Mouse (Mus musculus) hindbrain, embryonic 13.5 days (tissue): Measurements from ENCODE around the gene Dock4. TPM values are rescaled to one million over a fixed set of nuclear protein-coding genes. Genes with fewer than 3 reads are reported as not detected.
A peak's percentile ranks its signal among the peaks of the same experiment; 100 is the strongest.

Source experiments
- ATAC-seq: fragments of 200-750 bp; cut with Nextera tagmentation; 2 replicates; pipeline ENCODE4 v1.8.0; 2017; ENCODE audit warnings: moderate TSS enrichment; ENCODE audit not compliant: low FRiP score
- H3K27ac ChIP-seq: fragments of 300-500 bp; sonication (generic); 2 replicates; pipeline ENCODE4 v1.5.1; 2015; ENCODE audit warnings: inconsistent platforms, mild to moderate bottlenecking, moderate library complexity
- H3K27me3 ChIP-seq: fragments of 300-500 bp; sonication (generic); 2 replicates; pipeline ENCODE4 v1.6.1; 2015; ENCODE audit warnings: mild to moderate bottlenecking, inconsistent platforms
- H3K36me3 ChIP-seq: fragments of 300-500 bp; sonication (generic); 2 replicates; pipeline ENCODE4 v1.6.1; 2015; ENCODE audit warnings: mild to moderate bottlenecking, inconsistent platforms
- H3K4me1 ChIP-seq: fragments of 300-500 bp; sonication (generic); replicated peaks from 2 replicates; pipeline ENCODE4 v1.6.1; 2015; ENCODE audit warnings: inconsistent platforms
- H3K4me2 ChIP-seq: fragments of 300-500 bp; sonication (generic); 2 replicates; pipeline ENCODE4 v1.6.1; 2015; ENCODE audit warnings: inconsistent platforms, mild to moderate bottlenecking, moderate library complexity
- H3K4me3 ChIP-seq: fragments of 300-500 bp; sonication (generic); 2 replicates; pipeline ENCODE4 v1.5.1; 2015; ENCODE audit warnings: mild to moderate bottlenecking, inconsistent platforms
- H3K9ac ChIP-seq: fragments of 300-500 bp; sonication (generic); 2 replicates; pipeline ENCODE4 v1.6.1; 2015; ENCODE audit warnings: mild to moderate bottlenecking, inconsistent platforms
- H3K9me3 ChIP-seq: fragments of 300-500 bp; sonication (generic); 2 replicates; pipeline ENCODE4 v1.6.1; 2016; ENCODE audit warnings: inconsistent platforms
- WGBS: fragments of 180-500 bp; shearing (Covaris S2); methylation state at CpG from one replicate; pipeline ENCODE4 v1.1.7; 2015; 5-methylcytosine and 5-hydroxymethylcytosine counted together
- polyA plus RNA-seq: library from polyadenylated mRNA; unstranded; fragments of >200 nt; fragmentation: Nextera tagmentation; extraction: Ambion mirVana; gene quantifications from 2 replicates; pipeline ENCODE4 v1.2.1, GENCODE M21; 2015

Gene Dock4
- polyA plus RNA-seq, 1 experiment from 2014 or later: 43.4 TPM

DNA sequence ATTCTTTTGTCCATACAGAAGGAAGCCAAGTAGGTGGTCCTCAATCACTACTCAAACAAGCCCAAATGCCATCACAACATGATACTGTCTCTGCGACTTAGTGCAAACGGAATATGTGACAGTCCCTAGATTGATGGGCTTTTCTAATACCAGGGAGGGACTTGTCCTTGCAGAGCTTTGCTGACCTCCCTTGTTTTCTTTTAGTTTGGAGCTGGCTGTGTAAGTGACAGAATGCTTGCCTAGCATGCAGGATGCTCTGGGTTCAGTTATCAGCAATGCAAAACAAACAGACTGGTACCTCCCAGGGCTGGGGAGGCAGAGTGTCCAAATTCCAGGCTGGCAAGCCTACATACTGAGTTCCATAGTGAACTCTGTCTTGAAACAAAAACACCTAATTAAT lies 7.7 kb upstream of the Dock4 start:
- Histone ChIP-seq H3K9ac (no peak overlapping the region), H3K27me3 (no peaks in the 10 kb centered on the region), H3K4me2 (no peak overlapping the region), H3K36me3 (no peaks in the 10 kb centered on the region), H3K4me3 (no peak overlapping the region), H3K9me3 (no peaks in the 10 kb centered on the region), H3K4me1 (peaks cover 14% of the 10 kb centered on the region), H3K27ac (no peak overlapping the region)
- no peak for ATAC-seq
- WGBS: 14% methylated on average over 2 of the region's 2 CpGs

DNA sequence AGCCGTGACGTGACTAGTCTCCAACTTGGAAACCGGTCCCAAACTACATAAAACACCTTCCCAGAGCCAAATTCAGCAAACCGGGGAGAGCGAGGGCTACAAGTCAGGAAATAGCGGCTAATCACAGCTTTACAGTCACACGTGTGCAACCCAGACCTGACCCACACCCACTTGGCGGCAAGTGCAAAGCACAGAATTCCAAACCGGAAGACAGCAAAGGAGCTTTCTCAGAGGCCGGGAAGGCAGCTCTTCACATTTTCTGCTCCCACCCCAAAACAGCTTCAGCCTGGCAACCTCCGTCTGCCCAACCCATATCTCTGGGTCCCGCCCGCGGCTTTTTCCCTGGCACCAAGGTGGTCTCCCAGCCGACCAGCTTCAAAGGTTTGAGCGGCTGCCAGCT lies 546 bp upstream of the Dock4 start:
- H3K9me3 ChIP-seq: no peaks in the 10 kb centered on the region
- peak overlapping the region; percentile 77 for H3K4me2 ChIP-seq
- WGBS: 1% methylated on average over 16 of the region's 16 CpGs
- H3K4me3 ChIP-seq: peak overlapping the region; percentile 62
- peaks cover 24% of the 10 kb centered on the region for H3K4me1 ChIP-seq
- no peaks in the 10 kb centered on the region for H3K27me3 ChIP-seq
- H3K36me3 ChIP-seq: no peaks in the 10 kb centered on the region
- ATAC-seq: peak; percentile 14
- peak overlapping the region; percentile 40; the same call in 1 of the 2 replicates for H3K27ac ChIP-seq
- H3K9ac ChIP-seq: peak overlapping the region; percentile 74

DNA sequence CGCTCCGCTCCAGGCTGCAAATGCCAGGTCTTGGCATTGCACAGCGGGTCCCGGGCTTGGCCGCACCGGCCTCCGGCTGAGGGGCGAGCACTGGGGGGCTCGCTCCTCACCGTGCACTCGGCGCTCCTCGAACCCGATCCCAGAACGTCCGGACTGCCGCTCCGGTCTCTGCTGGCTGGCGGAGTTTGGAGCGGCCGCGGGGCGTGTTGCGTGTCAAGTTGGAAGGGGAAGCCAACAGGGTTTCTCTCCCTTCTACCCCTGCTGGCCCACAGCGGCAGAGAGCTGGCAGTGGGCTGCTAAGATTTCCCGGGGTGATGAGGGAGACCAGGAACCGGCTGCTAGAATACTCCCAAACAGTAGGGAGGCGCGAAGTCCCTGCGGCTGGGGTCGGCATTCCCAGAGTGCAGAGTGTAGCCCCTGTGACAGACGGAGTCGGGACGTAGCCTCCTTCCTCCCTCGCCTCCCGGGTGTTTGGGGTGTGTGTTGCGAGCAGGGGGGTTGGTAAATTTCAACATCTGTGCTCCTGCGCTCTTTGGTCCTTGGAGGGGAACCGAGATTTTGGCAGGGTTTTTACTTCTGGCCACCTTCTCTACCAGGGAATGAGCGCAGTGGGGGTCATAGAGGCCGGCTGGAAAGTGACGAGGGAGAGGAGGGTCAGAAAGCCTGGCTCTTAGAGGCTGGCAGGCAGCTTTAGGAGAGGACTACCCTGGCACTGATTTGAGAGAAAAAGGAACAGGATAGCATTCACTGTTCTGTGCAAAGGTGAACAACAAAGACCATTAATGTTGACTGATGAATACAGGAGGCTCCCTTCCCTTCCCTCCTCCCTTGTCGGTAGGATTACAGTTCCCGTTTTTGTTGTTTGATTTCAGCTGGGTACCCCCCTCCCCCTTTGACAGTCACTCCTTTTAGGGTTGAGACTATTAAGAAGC lies 964 bp downstream of the Dock4 start:
- H3K4me2 ChIP-seq: peak overlapping the region; percentile 70
- peak overlapping the region; percentile 62 for H3K4me3 ChIP-seq
- WGBS: under 1% methylated on average over 44 of the region's 44 CpGs

DNA sequence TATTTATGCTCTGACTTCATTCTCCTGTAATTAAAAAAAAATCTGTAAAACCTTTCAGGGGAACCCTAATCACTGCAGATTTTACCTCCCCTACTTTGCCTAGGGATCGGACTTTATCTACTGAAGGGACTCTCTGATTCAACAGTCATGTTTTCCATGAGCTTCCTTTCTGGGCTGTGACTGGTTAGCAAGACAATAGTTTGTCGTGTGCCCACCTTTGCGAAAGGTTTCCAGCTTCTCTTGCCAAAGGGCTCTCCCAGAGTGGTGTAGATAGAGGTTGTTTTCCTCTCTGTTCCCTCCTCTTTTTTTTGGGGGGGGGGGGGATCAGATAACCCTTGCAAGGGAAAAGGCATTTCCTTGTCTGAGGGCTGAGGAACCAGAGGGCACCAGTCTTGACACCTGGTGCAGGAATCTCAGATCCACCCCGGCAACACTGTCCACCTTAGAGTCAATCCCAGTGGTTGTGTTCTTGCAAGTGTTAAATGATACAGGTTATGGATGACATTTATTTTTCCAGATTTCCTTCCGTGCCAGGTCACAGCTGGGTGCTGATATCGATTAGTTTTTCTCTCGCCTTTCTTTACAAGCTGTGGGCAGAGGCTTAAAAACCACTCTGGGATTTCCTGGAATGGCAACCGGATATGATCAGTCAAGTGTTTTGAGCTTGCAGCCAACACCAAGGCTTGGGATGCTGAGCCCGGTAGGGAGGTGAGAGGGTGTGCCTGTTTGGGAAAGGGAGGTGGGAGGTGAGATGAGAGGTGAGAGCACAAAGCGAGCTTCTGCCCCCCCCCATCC lies 2.0 kb downstream of the Dock4 start:
- 12% methylated on average over 10 of the region's 10 CpGs for WGBS
- no peaks in the 10 kb centered on the region for H3K27me3 ChIP-seq
- peak overlapping the region; percentile 62 for H3K4me3 ChIP-seq
- no peaks in the 10 kb centered on the region for H3K36me3 ChIP-seq
- ATAC-seq: no peak
- H3K4me1 ChIP-seq: peaks cover 27% of the 10 kb centered on the region
- peak overlapping the region; percentile 84 for H3K9ac ChIP-seq
- peak overlapping the region; percentile 70 for H3K4me2 ChIP-seq
- H3K27ac ChIP-seq: peak overlapping the region; percentile 97
- no peaks in the 10 kb centered on the region for H3K9me3 ChIP-seq

More for the DNA sequence above, 964 bp downstream of the Dock4 start:
- no peaks in the 10 kb centered on the region for H3K27me3 ChIP-seq
- peak; percentile 12 for ATAC-seq
- peaks cover 27% of the 10 kb centered on the region for H3K4me1 ChIP-seq
- H3K27ac ChIP-seq: peak overlapping the region; percentile 97
- no peaks in the 10 kb centered on the region for H3K9me3 ChIP-seq
- peak overlapping the region; percentile 84 for H3K9ac ChIP-seq
- H3K36me3 ChIP-seq: no peaks in the 10 kb centered on the region

DNA sequence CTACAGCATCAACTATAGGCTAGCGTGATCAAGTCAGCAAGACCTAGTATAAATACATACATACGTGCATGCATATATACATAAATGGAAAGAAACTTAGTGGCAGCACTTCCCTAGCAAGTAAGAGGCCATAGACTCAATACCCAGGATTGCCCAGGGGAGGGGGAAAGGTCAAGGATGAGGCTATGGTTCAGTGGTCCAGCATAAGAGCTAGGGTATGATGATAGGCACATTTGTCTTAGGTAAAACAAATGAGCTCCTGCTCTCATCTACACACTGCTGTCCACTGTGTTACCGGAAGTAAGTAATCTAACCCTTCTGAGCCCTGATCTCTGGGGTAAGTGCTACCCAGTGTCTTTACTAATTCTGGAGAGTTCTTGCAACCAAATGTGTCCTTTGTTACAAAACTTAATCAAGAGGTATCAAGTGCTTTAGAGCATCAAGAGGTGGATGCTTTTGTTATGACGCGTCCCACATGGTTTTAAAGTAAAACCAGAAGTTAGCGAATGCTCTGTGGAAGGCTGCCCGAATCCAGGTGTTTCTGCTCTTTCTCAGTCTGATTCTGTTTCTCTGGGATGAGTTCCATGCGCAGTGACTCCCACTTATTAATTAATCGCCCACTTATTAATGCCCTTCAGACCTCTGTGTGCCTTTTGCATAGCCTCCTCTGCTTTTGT lies 3.5 kb downstream of the Dock4 start:
- Histone ChIP-seq H3K36me3 (no peaks in the 10 kb centered on the region), H3K4me2 (peak overlapping the region; percentile 40), H3K9ac (no peak overlapping the region), H3K9me3 (no peaks in the 10 kb centered on the region), H3K4me3 (no peak overlapping the region), H3K27ac (no peak overlapping the region), H3K27me3 (no peaks in the 10 kb centered on the region), H3K4me1 (peaks cover 27% of the 10 kb centered on the region)
- ATAC-seq: no peak
- WGBS: 77% methylated on average over 9 of the region's 9 CpGs

DNA sequence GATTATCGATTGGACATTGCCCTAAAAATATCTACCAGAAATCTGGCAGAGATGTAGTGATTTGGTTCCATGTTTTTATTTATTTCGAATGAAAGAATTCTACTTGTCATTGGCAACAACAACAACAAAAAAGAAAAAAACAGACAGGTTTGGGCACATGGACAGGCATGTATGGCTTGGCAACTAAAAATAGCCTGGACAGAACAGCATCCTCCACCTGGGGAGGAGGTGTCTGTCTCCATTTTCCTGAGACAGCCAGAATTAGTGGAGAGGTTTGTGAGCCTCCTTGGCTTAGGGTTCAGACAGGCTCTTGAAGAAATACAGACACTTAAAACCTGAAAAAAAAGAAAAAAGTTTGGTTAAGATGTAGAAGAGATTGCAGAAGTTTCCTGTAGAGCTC lies 10.8 kb downstream of the Dock4 start:
- no peak overlapping the region for H3K4me2 ChIP-seq
- H3K4me3 ChIP-seq: no peak overlapping the region
- 94% methylated on average over 2 of the region's 2 CpGs for WGBS
- H3K4me1 ChIP-seq: peaks cover 8% of the 10 kb centered on the region; the same call in 1 of the 2 replicates
- no peak overlapping the region for H3K27ac ChIP-seq
- no peak overlapping the region for H3K9ac ChIP-seq
- H3K27me3 ChIP-seq: no peaks in the 10 kb centered on the region
- no peaks in the 10 kb centered on the region for H3K36me3 ChIP-seq
- no peaks in the 10 kb centered on the region for H3K9me3 ChIP-seq
- ATAC-seq: no peak

DNA sequence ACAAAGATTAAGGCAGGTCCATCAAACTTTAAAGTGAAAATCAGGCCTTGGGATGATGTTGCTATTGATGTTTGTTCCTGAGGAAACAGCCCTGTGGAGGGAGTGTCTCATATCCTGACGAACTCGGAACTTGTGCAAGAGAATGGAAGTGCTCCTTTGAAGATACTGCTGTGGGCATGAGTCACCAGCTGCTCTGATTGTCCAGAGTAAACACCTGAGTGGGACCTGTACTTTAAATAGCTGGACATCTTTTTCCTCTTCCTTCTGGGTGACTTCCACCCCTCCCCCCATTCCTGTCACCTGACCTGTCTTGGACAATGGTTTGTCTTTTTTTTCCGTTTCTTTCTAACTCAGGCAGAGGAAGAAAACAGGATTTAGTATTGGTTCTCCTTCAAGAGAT lies 13.2 kb downstream of the Dock4 start:
- Histone ChIP-seq H3K9ac (no peak overlapping the region), H3K9me3 (no peaks in the 10 kb centered on the region), H3K36me3 (no peaks in the 10 kb centered on the region), H3K4me3 (no peak overlapping the region), H3K4me2 (no peak overlapping the region), H3K27me3 (no peaks in the 10 kb centered on the region), H3K4me1 (peaks cover 25% of the 10 kb centered on the region), H3K27ac (no peak overlapping the region)
- ATAC-seq: no peak
- WGBS: 71% methylated on average over 3 of the region's 3 CpGs

DNA sequence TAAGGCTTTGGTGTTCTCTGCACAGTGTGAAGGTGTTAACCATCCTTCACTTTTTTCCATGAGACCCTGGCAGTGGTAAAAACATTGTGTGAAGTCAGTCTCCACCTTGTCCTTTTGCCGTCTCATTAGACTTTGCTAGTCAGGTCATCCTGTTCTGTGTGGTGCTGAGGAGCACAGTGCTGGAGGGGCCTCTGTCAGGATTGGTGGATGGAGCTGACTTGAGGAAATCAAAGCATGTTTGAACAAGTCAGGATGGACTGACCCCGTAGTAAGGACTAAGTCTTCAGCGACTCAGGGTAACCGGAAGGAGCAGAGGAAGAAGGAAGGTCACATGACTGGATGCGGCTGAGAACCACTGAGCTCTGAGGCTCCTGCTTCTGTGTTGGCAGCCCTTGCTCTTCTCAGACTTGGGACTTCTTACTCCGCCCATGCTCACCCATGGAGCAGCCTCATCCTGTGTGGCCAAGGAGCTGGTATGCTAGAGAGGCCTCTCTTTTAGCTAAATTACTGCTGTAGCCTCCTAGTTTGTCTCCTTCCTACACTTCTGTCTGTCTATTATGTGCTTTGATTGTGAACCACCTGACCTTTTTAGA lies 14.0 kb downstream of the Dock4 start:
- Histone ChIP-seq H3K4me2 (no peak overlapping the region), H3K27ac (no peak overlapping the region), H3K36me3 (no peaks in the 10 kb centered on the region), H3K9ac (no peak overlapping the region), H3K27me3 (no peaks in the 10 kb centered on the region), H3K4me3 (no peak overlapping the region), H3K4me1 (peaks cover 33% of the 10 kb centered on the region), H3K9me3 (no peaks in the 10 kb centered on the region)
- no peak for ATAC-seq
- 81% methylated on average over 6 of the region's 6 CpGs for WGBS

DNA sequence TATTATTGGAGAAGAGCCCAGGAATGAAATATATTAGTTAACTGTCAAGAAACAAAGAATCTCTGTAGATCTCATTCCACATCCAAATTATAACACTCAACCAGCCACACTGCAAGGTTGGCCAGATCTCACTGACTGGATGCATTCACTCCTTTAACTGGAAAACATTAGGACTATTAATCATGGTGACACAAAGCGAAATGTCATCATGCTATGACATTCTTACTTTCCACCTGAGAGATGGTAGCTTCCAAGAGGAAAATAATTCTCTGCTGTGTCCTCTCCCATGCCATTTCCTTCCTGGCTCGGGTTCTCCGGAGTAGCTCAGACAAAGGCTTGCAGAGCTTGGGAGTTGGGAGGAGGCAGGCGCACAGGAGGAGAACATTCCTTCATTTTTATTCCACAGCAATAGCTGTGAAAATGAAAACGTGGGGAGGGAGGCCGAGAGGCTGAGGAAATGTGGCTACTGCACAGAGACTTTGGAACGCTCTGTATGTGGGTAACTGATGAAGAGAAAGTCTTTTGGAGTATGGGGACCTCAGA lies 17.0 kb downstream of the Dock4 start:
- Histone ChIP-seq H3K4me2 (peak overlapping the region; percentile 18; the same call in 1 of the 2 replicates), H3K36me3 (no peaks in the 10 kb centered on the region), H3K27ac (peak overlapping the region; percentile 73), H3K4me3 (no peak overlapping the region), H3K27me3 (no peaks in the 10 kb centered on the region), H3K4me1 (peaks cover 53% of the 10 kb centered on the region), H3K9ac (no peak overlapping the region), H3K9me3 (no peaks in the 10 kb centered on the region)
- 29% methylated on average over 7 of the region's 7 CpGs for WGBS
- no peak for ATAC-seq

DNA sequence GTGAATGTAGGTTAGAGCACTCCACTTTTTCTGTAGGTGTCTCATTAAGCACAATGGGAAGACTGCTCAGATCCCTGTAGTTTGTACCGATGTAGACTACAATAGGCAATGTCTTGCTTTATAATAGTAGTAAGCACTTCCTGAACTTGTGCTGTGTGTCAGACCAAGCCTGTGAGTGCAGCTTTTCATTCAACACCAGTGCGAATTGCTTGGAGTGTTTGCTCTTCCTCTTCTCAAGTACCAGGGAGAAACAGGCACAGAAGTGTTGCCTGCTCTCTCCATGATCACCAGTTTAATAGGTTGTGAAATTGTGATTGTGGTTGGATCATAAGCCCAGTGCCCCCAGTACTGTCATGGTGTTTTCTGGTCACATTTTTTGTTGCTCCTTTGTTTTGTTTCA lies 18.1 kb downstream of the Dock4 start:
- Histone ChIP-seq H3K27me3 (no peaks in the 10 kb centered on the region), H3K4me2 (no peak overlapping the region), H3K4me1 (peaks cover 60% of the 10 kb centered on the region), H3K9ac (no peak overlapping the region), H3K9me3 (no peaks in the 10 kb centered on the region), H3K36me3 (no peaks in the 10 kb centered on the region), H3K27ac (no peak overlapping the region), H3K4me3 (no peak overlapping the region)
- ATAC-seq: no peak
- WGBS: 65% methylated on average over 2 of the region's 2 CpGs

DNA sequence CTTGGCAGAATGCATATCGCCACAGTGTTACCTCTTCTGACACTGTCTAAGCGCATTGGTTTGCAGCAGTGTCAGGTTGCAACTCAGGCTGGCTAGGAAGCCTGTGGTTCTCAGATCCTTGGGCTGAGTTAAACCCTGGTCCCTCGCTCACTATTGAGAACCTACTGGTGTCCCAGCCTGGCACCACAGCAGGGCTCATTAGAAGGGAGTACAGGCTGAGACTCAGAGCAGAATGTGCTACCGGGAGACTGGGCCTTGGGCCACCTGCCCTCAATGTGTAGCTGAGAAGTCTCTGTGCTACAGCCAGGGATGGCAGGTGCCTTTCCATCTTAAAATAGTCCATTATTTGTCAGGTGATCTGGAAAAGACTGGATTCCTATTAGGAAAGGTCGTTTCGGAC lies 18.5 kb downstream of the Dock4 start:
- 61% methylated on average over 6 of the region's 6 CpGs for WGBS

More for the DNA sequence above, 18.5 kb downstream of the Dock4 start:
- Histone ChIP-seq H3K27ac (peak overlapping the region; percentile 48; the same call in 1 of the 2 replicates), H3K4me1 (peaks cover 60% of the 10 kb centered on the region), H3K4me2 (no peak overlapping the region), H3K4me3 (no peak overlapping the region), H3K9ac (no peak overlapping the region), H3K36me3 (no peaks in the 10 kb centered on the region), H3K27me3 (no peaks in the 10 kb centered on the region), H3K9me3 (no peaks in the 10 kb centered on the region)
- ATAC-seq: no peak
